In genomic region chr10:80325045-80325444, GRCm38 (mm10) we compare ENCODE assay signal across 22 mouse cellular contexts. TPM values are rescaled to one million over a fixed set of nuclear protein-coding genes. Genes with fewer than 3 reads are reported as not detected.
DNase-seq lines count a peak whose midpoint lies in the region; ATAC-seq and TF ChIP-seq lines count a peak whose summit lies in the region.
"Had no signal": no experiment of that assay in that cellular context is flagged by ENCODE, and none has a peak within 500 bp of the region (broad histone marks: within the 10 kb centered on the region; RNA-seq: fewer than 3 reads in every experiment).

No protein-coding gene starts in this region.

- TF ChIP-seq CTCF in heart, adult 2 months (IDR thresholded peaks at IDR 0.05): no peak

- no peak for DNase-seq in heart, adult 2 months
- DNase-seq in heart, adult 11 months: no peak
- DNase-seq in liver, embryonic 13.5 days: no peak
- no peak for DNase-seq in B cell, adult 2 months
- DNase-seq: cerebellum, adult 18-20 months; forebrain, postnatal 0 days; gastrocnemius, postnatal 14 days; kidney, postnatal 4 days; layer of hippocampus, adult 9-11 months; left cerebral cortex, postnatal 4 days; lung, postnatal 4 days had no signal

- H3K79me2 ChIP-seq in heart, adult 2 months (replicated peaks; ENCODE audit: control insufficient read depth, insufficient read depth, low read length): no peaks in the 10 kb centered on the region

- 83% methylated on average over 21 of the region's 21 CpGs for WGBS in heart, adult 2 months
- 67% methylated on average over 21 of the region's 21 CpGs for WGBS in intestine, embryonic 16.5 days
- 74% methylated on average over 21 of the region's 21 CpGs for WGBS in liver, embryonic 13.5 days (ENCODE audit: insufficient replicate concordance)

- H3K9me3 ChIP-seq in megakaryocyte, embryonic 14.5 days: no peaks in the 10 kb centered on the region
- no peaks in the 10 kb centered on the region for H3K9me3 ChIP-seq in intestine, embryonic 16.5 days (ENCODE audit: control insufficient read depth, low read length)
- no peaks in the 10 kb centered on the region for H3K9me3 ChIP-seq in liver, embryonic 13.5 days (replicated peaks)
- H3K9me3 ChIP-seq: embryonic facial prominence, embryonic 10.5 days; hindbrain, embryonic 15.5 days; kidney, embryonic 15.5 days; neural tube, embryonic 15.5 days; stomach, embryonic 15.5 days had no signal

- 0 out of 2 replicates have a peak overlapping the region, but pooled peaks have one; percentile 11 for H3K4me2 ChIP-seq in intestine, embryonic 16.5 days (ENCODE audit: low read depth, low read length)
- H3K4me2 ChIP-seq in liver, embryonic 13.5 days: no peak overlapping the region
- H3K4me2 ChIP-seq: hindbrain, embryonic 15.5 days; kidney, embryonic 15.5 days; midbrain, embryonic 11.5 days; neural tube, embryonic 15.5 days; stomach, embryonic 15.5 days had no signal

- peak overlapping the region; percentile 15; the same call in 1 of the 2 replicates for H3K27ac ChIP-seq in heart, adult 2 months
- H3K27ac ChIP-seq in intestine, embryonic 16.5 days (ENCODE audit: low read length): no peak overlapping the region; the same call in none of the 2 replicates
- no peak overlapping the region; the same call in 1 of the 2 replicates for H3K27ac ChIP-seq in liver, embryonic 13.5 days
- H3K27ac ChIP-seq: embryonic facial prominence, embryonic 10.5 days; hindbrain, embryonic 15.5 days; kidney, embryonic 15.5 days; left cerebral cortex, adult 2 months; liver, embryonic 14.5 days; neural tube, embryonic 15.5 days; stomach, embryonic 15.5 days had no signal

- H3K4me1 ChIP-seq in heart, adult 2 months (ENCODE audit: control insufficient read depth, insufficient read depth, low read length): peaks cover 5% of the 10 kb centered on the region
- H3K4me1 ChIP-seq in megakaryocyte, embryonic 14.5 days: peaks cover 76% of the 10 kb centered on the region
- H3K4me1 ChIP-seq in intestine, embryonic 16.5 days (ENCODE audit: control insufficient read depth, insufficient read depth, low read length): peaks cover 28% of the 10 kb centered on the region
- peaks cover 74% of the 10 kb centered on the region for H3K4me1 ChIP-seq in liver, embryonic 13.5 days (replicated peaks)

- intact Hi-C loops in heart, adult 2 months (cut with DNase I): loop anchor here (10.0 kb wide), 1 partner anchor 150 kb away; the partner anchor contains the start of genes 1600002K03Rik and Efna2

- TF ChIP-seq EP300 in heart, adult 2 months (IDR thresholded peaks at IDR 0.05; ENCODE audit: insufficient read depth, low read depth, low read length): no peak

- H3K9ac ChIP-seq in heart, adult 2 months (ENCODE audit: low read depth, low read length): no peak overlapping the region
- H3K9ac ChIP-seq in intestine, embryonic 16.5 days (ENCODE audit: low read depth, low read length): peak overlapping the region; percentile 4; the same call in 1 of the 2 replicates
- H3K9ac ChIP-seq in liver, embryonic 13.5 days: 0 out of 2 replicates have a peak overlapping the region, but pooled peaks have one; percentile 15
- H3K9ac ChIP-seq: forebrain, postnatal 0 days; hindbrain, embryonic 15.5 days; kidney, embryonic 15.5 days; liver, embryonic 14.5 days; neural tube, embryonic 15.5 days; stomach, embryonic 15.5 days had no signal

- H3K27me3 ChIP-seq in heart, adult 2 months (ENCODE audit: control insufficient read depth, insufficient read depth, low read length): no peaks in the 10 kb centered on the region
- peaks cover 2% of the 10 kb centered on the region for H3K27me3 ChIP-seq in megakaryocyte, embryonic 14.5 days (replicated peaks)
- no peaks in the 10 kb centered on the region for H3K27me3 ChIP-seq in intestine, embryonic 16.5 days (replicated peaks; ENCODE audit: control insufficient read depth, insufficient read depth, low read length)
- no peaks in the 10 kb centered on the region for H3K27me3 ChIP-seq in liver, embryonic 13.5 days
- H3K27me3 ChIP-seq: hindbrain, embryonic 15.5 days; kidney, embryonic 15.5 days; stomach, embryonic 15.5 days had no signal

- H3K36me3 ChIP-seq in heart, adult 2 months (ENCODE audit: control insufficient read depth, insufficient read depth, low read length): no peaks in the 10 kb centered on the region
- no peaks in the 10 kb centered on the region for H3K36me3 ChIP-seq in megakaryocyte, embryonic 14.5 days (replicated peaks; ENCODE audit: low read length)
- 0 out of 2 replicates have a peak, but pooled peaks cover 2% of the 10 kb centered on the region for H3K36me3 ChIP-seq in intestine, embryonic 16.5 days (ENCODE audit: control insufficient read depth, insufficient read depth, low read length)
- no peaks in the 10 kb centered on the region for H3K36me3 ChIP-seq in liver, embryonic 13.5 days
- H3K36me3 ChIP-seq: embryonic facial prominence, embryonic 10.5 days; hindbrain, embryonic 15.5 days; kidney, embryonic 15.5 days; neural tube, embryonic 15.5 days; stomach, embryonic 15.5 days had no signal

- H3K4me3 ChIP-seq in heart, adult 2 months: no peak overlapping the region
- H3K4me3 ChIP-seq in megakaryocyte, embryonic 14.5 days (replicated peaks): peak overlapping the region; percentile 67
- H3K4me3 ChIP-seq in intestine, embryonic 16.5 days (ENCODE audit: low read length): no peak overlapping the region
- no peak overlapping the region for H3K4me3 ChIP-seq in liver, embryonic 13.5 days (replicated peaks)
- H3K4me3 ChIP-seq: hindbrain, embryonic 15.5 days; kidney, embryonic 15.5 days; left cerebral cortex, adult 2 months; neural tube, embryonic 15.5 days; stomach, embryonic 15.5 days had no signal

- TF ChIP-seq POLR2A in heart, adult 2 months (IDR thresholded peaks at IDR 0.05; ENCODE audit: insufficient read depth, low read depth, low read length): no peak

- no peak for ATAC-seq in megakaryocyte, adult 5-6 weeks (ENCODE audit: poor library complexity, severe bottlenecking)
- ATAC-seq in intestine, embryonic 16.5 days: no peak
- no peak for ATAC-seq in liver, embryonic 13.5 days (ENCODE audit: low read depth)
- ATAC-seq: forebrain, postnatal 0 days had no signal

RNA-seq across cellular contexts. Expression of gene Pcsk4, which starts 4.3 kb away (rescaled TPM):
- 1 to 10 TPM; 1.4 to 1.8 TPM for total RNA-seq in heart, adult 2 months (2021)
- 4.5 and 4.9 TPM in 2 replicates for polyA plus RNA-seq in heart, adult 2 months (2012; rRNA removed)
- 15.1 and 26.0 TPM in 2 replicates for polyA plus RNA-seq in megakaryocyte, embryonic 14.5 days (2012; ENCODE audit: insufficient read depth, low replicate concordance)
- total RNA-seq in megakaryocyte, adult 5-6 weeks (2015): 0.32 and 0.83 TPM in 2 replicates
- total RNA-seq in megakaryocyte, adult 5-6 weeks (2017): not detected in 2 replicates
- polyA plus RNA-seq in intestine, embryonic 16.5 days (2015; fragmentation: Nextera tagmentation; extraction: Ambion mirVana): 10.8 and 12.9 TPM in 2 replicates
- polyA plus RNA-seq in liver, embryonic 13.5 days (2015; fragmentation: Nextera tagmentation; extraction: Ambion mirVana): 5.3 TPM in 2 replicates

RNA-seq across cellular contexts. Expression of gene 2310011J03Rik, which starts 4.7 kb away (rescaled TPM):
- total RNA-seq in heart, adult 2 months (2021): 10 to 100 TPM; 13.3 to 14.5 TPM
- 27.3 and 28.9 TPM in 2 replicates for polyA plus RNA-seq in heart, adult 2 months (2012; rRNA removed)
- 62.0 and 88.2 TPM in 2 replicates for polyA plus RNA-seq in megakaryocyte, embryonic 14.5 days (2012; ENCODE audit: insufficient read depth, low replicate concordance)
- 25.6 and 27.4 TPM in 2 replicates for total RNA-seq in megakaryocyte, adult 5-6 weeks (2015)
- total RNA-seq in megakaryocyte, adult 5-6 weeks (2017): 13.8 and 17.8 TPM in 2 replicates
- polyA plus RNA-seq in intestine, embryonic 16.5 days (2015; fragmentation: Nextera tagmentation; extraction: Ambion mirVana): 60.4 and 64.3 TPM in 2 replicates
- 42.3 and 43.7 TPM in 2 replicates for polyA plus RNA-seq in liver, embryonic 13.5 days (2015; fragmentation: Nextera tagmentation; extraction: Ambion mirVana)

RNA-seq across cellular contexts. Expression of gene Reep6, which starts 4.7 kb away (rescaled TPM):
- total RNA-seq in heart, adult 2 months (2021): 1 to 10 TPM; 2.8 to 3.6 TPM
- 2.9 and 4.1 TPM in 2 replicates for polyA plus RNA-seq in heart, adult 2 months (2012; rRNA removed)
- polyA plus RNA-seq in megakaryocyte, embryonic 14.5 days (2012; ENCODE audit: insufficient read depth, low replicate concordance): 19.0 and 21.1 TPM in 2 replicates
- 0.16 and 0.96 TPM in 2 replicates for total RNA-seq in megakaryocyte, adult 5-6 weeks (2015)
- 0.37 TPM in 1 of 2 replicates, not detected in the other for total RNA-seq in megakaryocyte, adult 5-6 weeks (2017)
- 255 and 314 TPM in 2 replicates for polyA plus RNA-seq in intestine, embryonic 16.5 days (2015; fragmentation: Nextera tagmentation; extraction: Ambion mirVana)
- polyA plus RNA-seq in liver, embryonic 13.5 days (2015; fragmentation: Nextera tagmentation; extraction: Ambion mirVana): 50.9 and 65.0 TPM in 2 replicates

RNA-seq across cellular contexts. Expression of gene Adamtsl5, which starts 23.2 kb away (rescaled TPM):
- total RNA-seq in heart, adult 2 months (2021): 10 to 100 TPM; 71.9 to 84.5 TPM
- 80.9 and 85.2 TPM in 2 replicates for polyA plus RNA-seq in heart, adult 2 months (2012; rRNA removed)
- 27.2 and 34.8 TPM in 2 replicates for polyA plus RNA-seq in megakaryocyte, embryonic 14.5 days (2012; ENCODE audit: insufficient read depth, low replicate concordance)
- total RNA-seq in megakaryocyte, adult 5-6 weeks (2015): 0.07 TPM in 1 of 2 replicates, not detected in the other
- total RNA-seq in megakaryocyte, adult 5-6 weeks (2017): not detected in 2 replicates
- polyA plus RNA-seq in intestine, embryonic 16.5 days (2015; fragmentation: Nextera tagmentation; extraction: Ambion mirVana): 28.2 and 37.2 TPM in 2 replicates
- 1.8 and 2.5 TPM in 2 replicates for polyA plus RNA-seq in liver, embryonic 13.5 days (2015; fragmentation: Nextera tagmentation; extraction: Ambion mirVana)

RNA-seq across cellular contexts. Expression of gene Apc2, which starts 29.3 kb away (rescaled TPM):
- total RNA-seq in heart, adult 2 months (2021): 1 to 10 TPM; 2.3 to 2.6 TPM
- polyA plus RNA-seq in heart, adult 2 months (2012; rRNA removed): 2.4 and 2.7 TPM in 2 replicates
- 0.92 and 4.5 TPM in 2 replicates for polyA plus RNA-seq in megakaryocyte, embryonic 14.5 days (2012; ENCODE audit: insufficient read depth, low replicate concordance)
- not detected in 2 replicates for total RNA-seq in megakaryocyte, adult 5-6 weeks (2015)
- not detected in 2 replicates for total RNA-seq in megakaryocyte, adult 5-6 weeks (2017)
- 2.4 and 3.1 TPM in 2 replicates for polyA plus RNA-seq in intestine, embryonic 16.5 days (2015; fragmentation: Nextera tagmentation; extraction: Ambion mirVana)
- polyA plus RNA-seq in liver, embryonic 13.5 days (2015; fragmentation: Nextera tagmentation; extraction: Ambion mirVana): 0.13 and 0.24 TPM in 2 replicates
